Mouse (Mus musculus) CH12.LX (cell line): ENCODE measurements around the gene Card11.

ENCODE experiments used
- CTCF ChIP-seq, 2 experiments: IDR thresholded peaks in 1 of 2; conservative IDR thresholded peaks in 1 of 2; 2 replicates each; pipeline ENCODE4 v1.5.1; 2011 to 2012; ENCODE audit warnings: low read depth in 2 of 2, low read length in 2 of 2, improper control_type of control experiment in 1 of 2, inconsistent platforms in 1 of 2, mild to moderate bottlenecking in 1 of 2, moderate library complexity in 1 of 2
- EP300 ChIP-seq: IDR thresholded peaks from 2 replicates; pipeline ENCODE4 v1.6.1; 2011; ENCODE audit warnings: low read length, improper control_type of control experiment
- MAX ChIP-seq: IDR thresholded peaks from 2 replicates; pipeline ENCODE4 v1.6.1; 2011; ENCODE audit warnings: low read length, improper control_type of control experiment
- MEF2A ChIP-seq: IDR thresholded peaks from 2 replicates; pipeline ENCODE4 v1.6.1; 2014; ENCODE audit warnings: low read depth, mild to moderate bottlenecking, inconsistent platforms, low read length, improper control_type of control experiment, borderline replicate concordance
- NRF1 ChIP-seq: IDR thresholded peaks from 2 replicates; pipeline ENCODE4 v1.6.1; 2014; ENCODE audit warnings: low read depth, mild to moderate bottlenecking, inconsistent platforms, low read length, improper control_type of control experiment, moderate library complexity
- POLR2A ChIP-seq: IDR thresholded peaks from 2 replicates; pipeline ENCODE4 v1.6.1; 2011; ENCODE audit warnings: low read depth, mild to moderate bottlenecking, improper control_type of control experiment, low read length
- ZC3H11A ChIP-seq: IDR thresholded peaks from 2 replicates; pipeline ENCODE4 v1.6.1; 2012; ENCODE audit warnings: low read depth, mild to moderate bottlenecking, inconsistent platforms, low read length, improper control_type of control experiment

GRCm38 (mm10) chr5:140872532-140873038 is 127.8 kb downstream of the Card11 start:
- TF ChIP-seq ZC3H11A (no peak), CTCF (conservative IDR thresholded peaks at IDR 0.05 in 1 of 2, IDR thresholded peaks at IDR 0.05 in 1 of 2; ENCODE audit: low read depth in 2 of 2, low read length in 2 of 2) (no peak), EP300 (no peak), NRF1 (no peak), POLR2A (no peak), MEF2A (no peak), MAX (no peak)
